Mouse (Mus musculus) heart, embryonic 12.5 days (tissue): ENCODE results near the gene Hist1h3f. TPM values are rescaled to one million over a fixed set of nuclear protein-coding genes. Genes with fewer than 3 reads are reported as not detected.
"Not testable (repeated sequence)": the region's sequence is repeated elsewhere in the genome, so short reads cannot be mapped to it uniquely, and the experiment has no call there.

ENCODE experiments used
- ATAC-seq: fragments of 200-750 bp; cut with Nextera tagmentation; 2 replicates; pipeline ENCODE4 v1.8.0; 2017; ENCODE audit warnings: moderate TSS enrichment, moderate library complexity; ENCODE audit not compliant: insufficient number of reproducible peaks, low FRiP score
- H3K27ac ChIP-seq: fragments of 300-500 bp; sonication (generic); 2 replicates; pipeline ENCODE4 v1.5.1; 2016; ENCODE audit warnings: mild to moderate bottlenecking, moderate library complexity; ENCODE audit not compliant: poor library complexity, severe bottlenecking
- H3K27me3 ChIP-seq: fragments of 300-500 bp; sonication (generic); replicated peaks from 2 replicates; pipeline ENCODE4 v1.6.1; 2016; ENCODE audit warnings: mild to moderate bottlenecking, moderate library complexity
- H3K36me3 ChIP-seq: fragments of 300-500 bp; sonication (generic); 2 replicates; pipeline ENCODE4 v1.6.1; 2016; ENCODE audit warnings: mild to moderate bottlenecking, moderate library complexity
- H3K4me1 ChIP-seq: fragments of 300-500 bp; sonication (generic); replicated peaks from 2 replicates; pipeline ENCODE4 v1.6.1; 2016; ENCODE audit warnings: mild to moderate bottlenecking
- H3K4me2 ChIP-seq: fragments of 300-500 bp; sonication (generic); 2 replicates; pipeline ENCODE4 v1.6.1; 2016; ENCODE audit warnings: mild to moderate bottlenecking, moderate library complexity
- H3K4me3 ChIP-seq: fragments of 300-500 bp; sonication (generic); 2 replicates; pipeline ENCODE4 v1.5.1; 2016; ENCODE audit warnings: mild to moderate bottlenecking
- H3K9ac ChIP-seq: fragments of 300-500 bp; sonication (generic); 2 replicates; pipeline ENCODE4 v1.6.1; 2016; ENCODE audit warnings: mild to moderate bottlenecking, moderate library complexity
- H3K9me3 ChIP-seq: fragments of 300-500 bp; sonication (generic); replicated peaks from 2 replicates; pipeline ENCODE4 v1.6.1; 2016; ENCODE audit warnings: mild to moderate bottlenecking, moderate library complexity
- WGBS: fragments of 180-500 bp; shearing (Covaris S2); methylation state at CpG from one replicate; pipeline ENCODE4 v1.1.7; 2016; 5-methylcytosine and 5-hydroxymethylcytosine counted together
- polyA plus RNA-seq: library from polyadenylated mRNA; unstranded; fragments of >200 nt; fragmentation: Nextera tagmentation; extraction: Ambion mirVana; gene quantifications from 2 replicates; pipeline ENCODE4 v1.2.1, GENCODE M21; 2016

Gene Hist1h3f
- polyA plus RNA-seq, 1 experiment from 2014 or later = 0.32 TPM

DNA sequence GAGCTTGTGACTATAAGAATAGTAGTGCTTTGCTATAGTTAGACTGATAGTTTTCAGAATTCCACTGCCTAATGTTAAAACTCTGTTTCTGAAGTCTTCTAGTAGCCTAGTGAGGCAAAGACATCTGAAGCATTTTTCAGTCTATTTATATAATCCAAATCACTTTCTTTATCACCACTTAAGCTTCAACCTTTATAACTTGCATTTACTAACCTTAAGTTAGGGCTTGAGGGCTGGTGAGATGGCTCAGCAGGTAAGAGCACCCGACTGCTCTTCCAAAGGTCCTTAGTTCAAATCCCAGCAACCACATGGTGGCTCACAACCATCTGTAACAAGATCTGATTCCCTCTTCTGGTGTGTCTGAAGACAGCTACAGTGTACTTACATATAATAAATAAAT lies 4.0 kb upstream of the Hist1h3f start:
- not testable (repeated sequence) for H3K36me3 ChIP-seq, H3K9ac ChIP-seq, H3K27ac ChIP-seq, H3K9me3 ChIP-seq, ATAC-seq, H3K4me3 ChIP-seq, H3K27me3 ChIP-seq, H3K4me2 ChIP-seq
- WGBS = 59% methylated on average over 1 of the region's 1 CpGs
- H3K4me1 ChIP-seq = peaks cover 15% of the 10 kb centered on the region

- Histone ChIP-seq H3K9me3 (no peaks in the 10 kb centered on the region), H3K4me1 (peaks cover 10% of the 10 kb centered on the region), H3K27me3 (no peaks in the 10 kb centered on the region), H3K36me3 (no peaks in the 10 kb centered on the region), H3K4me3 (no peak overlapping the region), H3K4me2 (no peak overlapping the region), H3K27ac (no peak overlapping the region), H3K9ac (no peak overlapping the region)
- no peak for ATAC-seq
- 78% methylated on average over 3 of the region's 3 CpGs for WGBS
Measured at GRCm38 (mm10) chr13:23541497-23541896, 2.4 kb upstream of the Hist1h3f start.

DNA sequence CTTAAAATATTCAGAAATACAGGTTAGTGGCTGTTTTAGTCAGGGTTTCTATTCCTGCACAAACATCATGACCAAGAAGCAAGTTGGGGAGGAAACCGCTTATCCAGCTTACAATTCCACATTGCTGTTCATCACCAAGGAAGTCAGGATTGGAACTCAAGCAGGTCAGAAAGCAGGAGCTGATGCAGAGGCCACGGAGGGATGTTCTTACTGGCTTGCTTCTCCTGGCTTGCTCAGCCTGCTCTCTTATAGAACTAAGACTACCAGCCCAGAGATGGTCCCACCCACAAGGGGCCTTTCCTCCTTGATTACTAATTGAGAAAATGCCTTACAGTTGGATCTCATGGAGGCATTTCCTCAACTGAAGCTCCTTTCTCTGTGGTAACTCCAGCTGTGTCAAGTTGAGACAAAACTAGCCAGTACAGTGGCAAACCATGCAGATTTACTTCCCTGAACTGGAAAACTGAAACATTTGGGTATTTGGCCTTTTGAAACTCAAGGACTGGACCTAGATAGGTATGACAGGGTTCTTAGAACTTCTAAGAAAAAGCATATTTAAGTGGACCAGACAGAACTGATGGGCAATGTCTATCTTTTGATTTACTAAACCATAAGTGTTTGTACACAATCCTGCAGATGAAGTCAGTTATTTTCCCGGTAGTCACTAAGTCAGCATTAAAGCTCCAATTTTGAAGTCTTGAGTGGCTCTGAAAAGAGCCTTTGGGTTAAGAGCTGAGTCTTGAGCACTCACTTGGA lies 1.4 kb upstream of the Hist1h3f start:
- WGBS = 8% methylated on average over 3 of the region's 3 CpGs
- ATAC-seq, H3K36me3 ChIP-seq, H3K4me1 ChIP-seq, H3K9me3 ChIP-seq, H3K27me3 ChIP-seq: not testable (repeated sequence)
- peak overlapping the region; percentile 71 for H3K9ac ChIP-seq
- peak overlapping the region; percentile 56 for H3K4me3 ChIP-seq
- peak overlapping the region; percentile 94 for H3K27ac ChIP-seq
- H3K4me2 ChIP-seq = peak overlapping the region; percentile 82

DNA sequence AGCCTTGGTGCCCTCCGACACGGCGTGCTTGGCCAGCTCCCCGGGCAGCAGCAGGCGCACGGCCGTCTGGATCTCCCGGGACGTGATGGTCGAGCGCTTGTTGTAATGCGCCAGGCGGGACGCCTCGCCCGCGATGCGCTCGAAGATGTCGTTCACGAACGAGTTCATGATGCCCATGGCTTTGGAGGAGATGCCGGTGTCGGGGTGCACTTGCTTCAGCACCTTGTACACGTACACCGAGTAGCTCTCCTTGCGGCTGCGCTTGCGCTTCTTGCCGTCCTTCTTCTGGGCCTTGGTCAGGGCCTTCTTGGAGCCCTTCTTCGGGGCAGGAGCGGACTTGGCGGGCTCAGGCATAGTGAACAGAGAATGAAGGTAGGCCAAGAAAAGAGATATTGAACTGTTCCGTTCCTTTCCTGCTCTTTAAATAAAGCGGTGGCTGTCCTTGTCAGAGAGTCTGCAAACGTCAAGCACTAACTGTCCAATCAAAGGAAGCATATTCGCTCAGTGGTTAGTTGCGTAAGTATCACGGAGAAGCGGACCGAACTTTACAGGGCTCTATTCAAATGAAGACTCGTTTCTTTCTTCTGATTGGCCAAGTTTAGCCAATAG lies 749 bp upstream of the Hist1h3f start, which contains the start of gene Hist1h2bh:
TSS of gene Hist1h2bh (minus strand) at position 394 of the 609 bp plus-strand sequence.
- not testable (repeated sequence) for H3K27me3 ChIP-seq, H3K9me3 ChIP-seq, H3K36me3 ChIP-seq, H3K4me1 ChIP-seq
- H3K9ac ChIP-seq = peak within 1 kb of the TSS; percentile 71
- H3K4me3 ChIP-seq = peak within 1 kb of the TSS; percentile 57
- peak within 1 kb of the TSS; percentile 94 for H3K27ac ChIP-seq
- ATAC-seq = peak; percentile 93
- WGBS = 1% methylated on average over 42 of the region's 42 CpGs
- peak within 1 kb of the TSS; percentile 82 for H3K4me2 ChIP-seq

GRCm38 (mm10) chr13:23544787-23545120 lies 902 bp downstream of the Hist1h3f start:
- Histone ChIP-seq H3K9ac (peak overlapping the region; percentile 74; the same call in 1 of the 2 replicates), H3K27ac (peak overlapping the region; percentile 94), H3K4me3 (peak overlapping the region; percentile 57), H3K4me2 (peak overlapping the region; percentile 58)
- WGBS = under 1% methylated on average over 12 of the region's 14 CpGs
- ATAC-seq = peak; percentile 42
- not testable (repeated sequence) for H3K4me1 ChIP-seq, H3K9me3 ChIP-seq, H3K27me3 ChIP-seq, H3K36me3 ChIP-seq

DNA sequence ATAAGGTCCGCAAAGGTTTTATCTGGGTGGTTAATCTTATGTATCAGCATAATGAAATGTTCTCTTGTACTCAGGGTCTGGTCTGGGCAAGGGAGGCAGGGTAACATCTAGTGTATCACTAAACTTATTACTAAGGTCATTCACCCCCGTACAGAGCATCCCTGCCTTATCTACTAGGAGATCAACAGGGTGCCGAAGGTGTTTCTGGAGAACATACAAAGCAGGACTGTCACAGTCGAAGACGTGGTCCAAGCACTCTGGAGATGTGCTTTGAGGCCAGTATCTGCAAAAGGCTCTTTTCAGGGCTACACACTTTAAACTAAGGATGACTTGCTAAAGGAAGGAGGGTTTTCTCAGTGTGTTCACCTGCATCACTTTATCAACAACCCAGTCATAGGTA lies 2.8 kb downstream of the Hist1h3f start:
- Histone ChIP-seq H3K4me2 (no peak overlapping the region), H3K27ac (no peak overlapping the region), H3K36me3 (no peaks in the 10 kb centered on the region), H3K4me3 (no peak overlapping the region), H3K9me3 (no peaks in the 10 kb centered on the region), H3K27me3 (no peaks in the 10 kb centered on the region), H3K9ac (no peak overlapping the region), H3K4me1 (peaks cover 9% of the 10 kb centered on the region)
- WGBS = 71% methylated on average over 5 of the region's 5 CpGs
- no peak for ATAC-seq

DNA sequence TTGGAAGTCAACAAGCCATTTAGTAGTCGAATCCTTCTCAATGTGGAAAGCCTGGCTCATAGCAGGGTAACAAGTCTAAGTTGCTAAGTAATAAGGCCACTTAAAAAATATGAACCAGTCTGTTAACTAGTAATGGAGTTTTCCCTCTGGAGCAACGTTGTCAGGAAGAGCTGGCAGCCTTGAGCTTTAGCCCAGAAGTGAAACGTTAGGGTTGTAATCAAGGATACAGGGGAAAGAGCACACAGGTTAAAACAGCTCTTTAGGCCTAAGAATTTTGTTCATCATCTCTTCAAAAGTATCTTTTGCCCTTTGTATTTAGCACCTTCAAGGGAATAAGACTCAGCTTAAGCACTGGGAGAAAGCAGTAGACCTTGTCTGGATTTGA lies 6.9 kb downstream of the Hist1h3f start:
- peak overlapping the region; percentile 87 for H3K27ac ChIP-seq
- no peaks in the 10 kb centered on the region for H3K36me3 ChIP-seq
- peaks cover 6% of the 10 kb centered on the region for H3K4me1 ChIP-seq
- no peaks in the 10 kb centered on the region for H3K9me3 ChIP-seq
- no peaks in the 10 kb centered on the region for H3K27me3 ChIP-seq
- WGBS = 6% methylated on average over 3 of the region's 3 CpGs
- no peak for ATAC-seq
- H3K4me2 ChIP-seq = peak overlapping the region; percentile 77
- H3K4me3 ChIP-seq = peak overlapping the region; percentile 55
- peak overlapping the region; percentile 75 for H3K9ac ChIP-seq

- Histone ChIP-seq H3K27ac (peak within 1 kb of the TSS; percentile 87), H3K9ac (peak within 1 kb of the TSS; percentile 75), H3K4me2 (peak within 1 kb of the TSS; percentile 77), H3K4me3 (peak within 1 kb of the TSS; percentile 55)
- not testable (repeated sequence) for H3K36me3 ChIP-seq, H3K4me1 ChIP-seq, H3K27me3 ChIP-seq, H3K9me3 ChIP-seq
- ATAC-seq = peak; percentile 86
- WGBS = under 1% methylated on average over 47 of the region's 47 CpGs
Measured at GRCm38 (mm10) chr13:23551146-23551834, 7.4 kb downstream of the Hist1h3f start, which contains the start of gene Hist1h4f. Gene Hist1h4f (minus strand): TSS chr13:23551648.

GRCm38 (mm10) chr13:23551931-23552914 lies 8.4 kb downstream of the Hist1h3f start:
- Histone ChIP-seq H3K9me3 (no peaks in the 10 kb centered on the region), H3K36me3 (no peaks in the 10 kb centered on the region), H3K27ac (peak overlapping the region; percentile 87), H3K9ac (peak overlapping the region; percentile 75; the same call in 1 of the 2 replicates), H3K27me3 (no peaks in the 10 kb centered on the region), H3K4me2 (peak overlapping the region; percentile 77), H3K4me3 (peak overlapping the region; percentile 55; the same call in 1 of the 2 replicates), H3K4me1 (peaks cover 9% of the 10 kb centered on the region)
- ATAC-seq = no peak
- 56% methylated on average over 8 of the region's 8 CpGs for WGBS

DNA sequence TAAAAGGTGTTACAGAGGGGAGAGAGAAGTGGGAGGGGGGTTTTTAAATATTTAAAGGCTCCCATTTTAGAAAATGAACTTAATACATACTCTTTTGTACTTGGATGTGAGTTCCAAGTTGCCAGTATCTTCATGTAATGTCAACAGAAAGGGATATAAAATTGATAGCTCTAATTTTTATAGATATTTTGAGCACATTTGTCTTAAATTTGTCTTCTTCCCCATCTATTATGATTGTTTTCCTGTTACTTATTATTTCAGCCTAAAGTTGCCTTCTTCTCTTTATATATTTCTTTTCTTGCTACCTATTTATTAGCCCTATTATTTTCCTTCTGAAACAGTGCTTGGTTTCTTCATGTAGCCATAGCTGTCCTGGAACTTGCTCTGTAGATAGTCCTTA lies 9.1 kb downstream of the Hist1h3f start, which contains the start of gene Hist1h1d:
TSS of gene Hist1h1d (plus strand) at position 301 of the 400 bp plus-strand sequence.
- no peak for ATAC-seq

More for the DNA sequence above, 9.1 kb downstream of the Hist1h3f start, which contains the start of gene Hist1h1d:
- Histone ChIP-seq H3K9ac (no peak within 1 kb of the TSS), H3K4me2 (peak within 1 kb of the TSS; percentile 7; the same call in 1 of the 2 replicates), H3K27ac (peak within 1 kb of the TSS; percentile 99), H3K36me3 (no peaks in the 10 kb centered on the region), H3K4me3 (no peak within 1 kb of the TSS), H3K4me1 (peaks cover 9% of the 10 kb centered on the region), H3K27me3 (no peaks in the 10 kb centered on the region), H3K9me3 (no peaks in the 10 kb centered on the region)
